Mouse (Mus musculus): Measurements from ENCODE around the gene Borcs7. TPM values are rescaled to one million over a fixed set of nuclear protein-coding genes. Genes with fewer than 3 reads are reported as not detected.
A peak's percentile ranks its signal among the peaks of the same experiment; 100 is the strongest.

Gene Borcs7
- total RNA-seq, 2 experiments from 2014 or later, result 13.2 to 13.9 TPM

- no peak for DNase-seq
These were observed 26.9 kb upstream of the Borcs7 start for GRCm38 (mm10) chr19:46662784-46663183.

- DNase-seq, result no peak
These were observed 24.2 kb upstream of the Borcs7 start for GRCm38 (mm10) chr19:46665474-46665873.

GRCm38 (mm10) chr19:46667300-46667699 is 22.4 kb upstream of the Borcs7 start:
- no peak for DNase-seq

- DNase-seq, result no peak
These were observed 21.4 kb upstream of the Borcs7 start for GRCm38 (mm10) chr19:46668263-46668662.

GRCm38 (mm10) chr19:46669802-46670201 is 19.9 kb upstream of the Borcs7 start:
- no peak for DNase-seq

- peak; percentile 75 for DNase-seq
These were observed 19.0 kb upstream of the Borcs7 start for GRCm38 (mm10) chr19:46670691-46671090.

GRCm38 (mm10) chr19:46672766-46673418 is 16.8 kb upstream of the Borcs7 start, which contains the start of gene Cyp17a1:
Gene Cyp17a1, minus strand, starts transcription at chr19:46673172.
- DNase-seq, result peak; percentile 61

GRCm38 (mm10) chr19:46675641-46676040 is 14.1 kb upstream of the Borcs7 start:
- DNase-seq, result no peak

GRCm38 (mm10) chr19:46679720-46680383 is 9.9 kb upstream of the Borcs7 start:
- DNase-seq, result no peak

- no peak for DNase-seq
These were observed 681 bp downstream of the Borcs7 start for GRCm38 (mm10) chr19:46690387-46690786.

- no peak for DNase-seq
These were observed 1.4 kb downstream of the Borcs7 start for GRCm38 (mm10) chr19:46691078-46691477.

GRCm38 (mm10) chr19:46693146-46693545 is 3.4 kb downstream of the Borcs7 start:
- DNase-seq, result no peak

GRCm38 (mm10) chr19:46696482-46696881 is 6.8 kb downstream of the Borcs7 start:
- DNase-seq, result no peak

- DNase-seq, result peak; percentile 55
These were observed 7.2 kb downstream of the Borcs7 start for GRCm38 (mm10) chr19:46696943-46697342.

GRCm38 (mm10) chr19:46697840-46698517 is 8.3 kb downstream of the Borcs7 start:
- DNase-seq, result no peak

- DNase-seq, result no peak
These were observed 9.3 kb downstream of the Borcs7 start for GRCm38 (mm10) chr19:46699011-46699481.

- DNase-seq, result no peak
These were observed 11.4 kb downstream of the Borcs7 start for GRCm38 (mm10) chr19:46701156-46701555.

GRCm38 (mm10) chr19:46705779-46706495 is 16.2 kb downstream of the Borcs7 start:
- DNase-seq, result no peak

- no peak for DNase-seq
These were observed 17.0 kb downstream of the Borcs7 start for GRCm38 (mm10) chr19:46706540-46707295.

GRCm38 (mm10) chr19:46707296-46708151 is 17.8 kb downstream of the Borcs7 start, which contains the start of gene As3mt:
Gene As3mt, plus strand, starts transcription at chr19:46707458.
- DNase-seq, result peak; percentile 89

- no peak for DNase-seq
These were observed 20.9 kb downstream of the Borcs7 start for GRCm38 (mm10) chr19:46710614-46711013.
